ENCODE assay signal across 12 mouse cellular contexts in the genomic region with DNA sequence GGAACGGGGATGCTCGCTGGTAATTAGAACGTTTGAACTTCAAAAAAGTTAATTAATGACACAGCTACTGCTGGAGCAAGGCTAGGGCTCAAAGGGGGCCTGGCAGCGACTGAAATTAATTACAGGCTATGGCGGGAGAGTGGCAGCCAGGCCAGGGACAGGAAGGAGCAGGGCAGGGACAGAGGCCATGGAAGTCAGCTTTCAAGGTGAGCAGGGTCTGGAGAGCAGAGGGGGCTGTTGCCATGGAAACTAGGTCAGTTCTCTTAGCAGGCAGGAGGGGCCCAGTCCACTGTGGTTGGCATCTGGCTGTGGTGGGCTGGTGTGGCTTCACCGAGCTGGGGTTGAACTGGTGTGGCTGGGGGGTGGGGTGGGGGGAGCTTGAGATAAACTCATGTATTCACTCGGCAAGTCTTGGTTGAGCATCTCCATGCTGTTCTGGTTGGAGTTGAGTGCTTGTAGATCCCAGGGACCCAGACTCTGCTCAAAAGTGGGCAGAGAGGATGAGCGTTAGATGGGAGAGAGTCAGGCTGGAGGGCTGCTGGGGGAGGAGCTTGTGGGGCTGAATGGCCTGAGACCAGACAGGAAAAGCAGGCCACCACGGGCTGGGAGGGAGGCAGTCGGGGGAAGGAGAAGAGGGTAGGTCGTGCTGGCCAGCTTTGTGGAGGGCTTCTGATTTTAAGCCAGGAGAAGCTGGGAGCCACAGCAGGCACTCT. TPM values are rescaled to one million over a fixed set of nuclear protein-coding genes. Genes with fewer than 3 reads are reported as not detected.
DNase-seq lines count a peak whose midpoint lies in the region; ATAC-seq and TF ChIP-seq lines count a peak whose summit lies in the region.
"Had no signal": no experiment of that assay in that cellular context is flagged by ENCODE, and none has a peak within 500 bp of the region (broad histone marks: within the 10 kb centered on the region; RNA-seq: fewer than 3 reads in every experiment).

No protein-coding gene starts in this region.

- no peaks in the 10 kb centered on the region for H3K27me3 ChIP-seq in lung, embryonic 15.5 days
- H3K27me3 ChIP-seq in kidney, embryonic 15.5 days: no peaks in the 10 kb centered on the region

- no peaks in the 10 kb centered on the region for H3K36me3 ChIP-seq in lung, embryonic 15.5 days
- no peaks in the 10 kb centered on the region for H3K36me3 ChIP-seq in kidney, embryonic 15.5 days
- H3K36me3 ChIP-seq: hindbrain, embryonic 15.5 days had no signal

- ATAC-seq in lung, embryonic 15.5 days (ENCODE audit: borderline replicate concordance, extremely low read depth, low FRiP score, low TSS enrichment): 0 out of 2 replicates have a peak, but pooled peaks have one; percentile 35
- peak; percentile 46 for ATAC-seq in kidney, embryonic 15.5 days (replicated peaks; ENCODE audit: low FRiP score)

- no peaks in the 10 kb centered on the region for H3K9me3 ChIP-seq in lung, embryonic 15.5 days
- H3K9me3 ChIP-seq in kidney, embryonic 15.5 days (replicated peaks): no peaks in the 10 kb centered on the region
- H3K9me3 ChIP-seq: hindbrain, embryonic 15.5 days had no signal

- no peak overlapping the region for H3K27ac ChIP-seq in lung, embryonic 15.5 days
- H3K27ac ChIP-seq in kidney, embryonic 15.5 days: no peak overlapping the region
- 0 out of 2 replicates have a peak overlapping the region, but pooled peaks have one; percentile 27 for H3K27ac ChIP-seq in olfactory bulb, adult 2 months (ENCODE audit: insufficient read depth, low read depth, low read length)
- H3K27ac ChIP-seq: hindbrain, embryonic 15.5 days; liver, embryonic 14.5 days had no signal

- 12% methylated on average over 11 of the region's 11 CpGs for WGBS in lung, embryonic 15.5 days
- WGBS in kidney, embryonic 15.5 days: 7% methylated on average over 11 of the region's 11 CpGs
- 13% methylated on average over 11 of the region's 11 CpGs for WGBS in olfactory bulb, adult 2 months

- no peak for DNase-seq in lung, postnatal 4 days
- peak; percentile 31 for DNase-seq in embryo, embryonic 9.5 days (ENCODE audit: extremely low spot score)
- no peak for DNase-seq in spleen, postnatal 4 days (ENCODE audit: low spot score in 2 of 2)
- DNase-seq in spleen, adult 12 weeks (ENCODE audit: low spot score): no peak
- DNase-seq in adrenal gland, adult 2 months: no peak

- no peak for TF ChIP-seq CTCF in olfactory bulb, adult 2 months (IDR thresholded peaks at IDR 0.05; ENCODE audit: insufficient read depth, low read depth, low read length)

- H3K4me1 ChIP-seq in lung, embryonic 15.5 days: peaks cover 7% of the 10 kb centered on the region; the same call in 1 of the 2 replicates
- H3K4me1 ChIP-seq in kidney, embryonic 15.5 days: peaks cover 15% of the 10 kb centered on the region
- peaks cover 60% of the 10 kb centered on the region for H3K4me1 ChIP-seq in olfactory bulb, adult 2 months (ENCODE audit: control insufficient read depth, insufficient read depth, low read length)

- H3K9ac ChIP-seq in lung, embryonic 15.5 days: no peak overlapping the region
- H3K9ac ChIP-seq in kidney, embryonic 15.5 days: no peak overlapping the region
- H3K9ac ChIP-seq: hindbrain, embryonic 15.5 days; liver, embryonic 14.5 days had no signal

- no peak overlapping the region for H3K4me2 ChIP-seq in lung, embryonic 15.5 days
- H3K4me2 ChIP-seq in kidney, embryonic 15.5 days: no peak overlapping the region
- H3K4me2 ChIP-seq: hindbrain, embryonic 15.5 days had no signal

- no peak overlapping the region for H3K4me3 ChIP-seq in lung, embryonic 15.5 days
- H3K4me3 ChIP-seq in kidney, embryonic 15.5 days (replicated peaks): no peak overlapping the region
- H3K4me3 ChIP-seq in olfactory bulb, adult 2 months (ENCODE audit: insufficient read depth, low read depth, low read length): no peak overlapping the region
- H3K4me3 ChIP-seq: erythroblast, embryonic 14.5 days; hindbrain, embryonic 15.5 days had no signal

- TF ChIP-seq POLR2A in olfactory bulb, adult 2 months (IDR thresholded peaks at IDR 0.05; ENCODE audit: insufficient read depth, low read depth, low read length): no peak

RNA-seq across cellular contexts. Expression of gene Cacna1i, which starts 31.7 kb away (rescaled TPM):
- polyA plus RNA-seq in lung, embryonic 15.5 days (2015; fragmentation: Nextera tagmentation; extraction: Ambion mirVana): not detected in 2 replicates
- polyA plus RNA-seq in kidney, embryonic 15.5 days (2015; fragmentation: Nextera tagmentation; extraction: Ambion mirVana): 0.03 TPM in 1 of 2 replicates, not detected in the other
- polyA plus RNA-seq in olfactory bulb, adult 2 months (2012; ENCODE audit: insufficient read depth, insufficient read length, low replicate concordance, missing spikeins): not detected in 2 replicates
- 1 to 10 TPM in 1 of 2 experiments, under 1 TPM in 1; 0.46 to 1.1 TPM for total RNA-seq in adrenal gland, adult 2 months (2021)
- 0.81 and 0.85 TPM in 2 replicates for polyA plus RNA-seq in adrenal gland, adult 2 months (2012; rRNA removed)
- total RNA-seq: granulocyte monocyte progenitor cell, adult 5-6 weeks had no signal
- polyA plus RNA-seq: erythroblast, embryonic 14.5 days had no signal

RNA-seq across cellular contexts. Expression of gene Rps19bp1, which starts 54.6 kb away (rescaled TPM):
- 47.1 and 51.8 TPM in 2 replicates for polyA plus RNA-seq in lung, embryonic 15.5 days (2015; fragmentation: Nextera tagmentation; extraction: Ambion mirVana)
- polyA plus RNA-seq in kidney, embryonic 15.5 days (2015; fragmentation: Nextera tagmentation; extraction: Ambion mirVana): 57.3 and 58.8 TPM in 2 replicates
- polyA plus RNA-seq in olfactory bulb, adult 2 months (2012; ENCODE audit: insufficient read depth, insufficient read length, low replicate concordance, missing spikeins): not detected in 2 replicates
- total RNA-seq in adrenal gland, adult 2 months (2021): 10 to 100 TPM; 41.8 to 45.8 TPM
- polyA plus RNA-seq in adrenal gland, adult 2 months (2012; rRNA removed): 20.0 and 21.3 TPM in 2 replicates
